Comparison of ENCODE assay signal across 20 mouse cellular contexts in genomic region chr11:3960901-3961300, GRCm38 (mm10). TPM values are rescaled to one million over a fixed set of nuclear protein-coding genes. Genes with fewer than 3 reads are reported as not detected.
"Had no signal": no experiment of that assay in that cellular context is flagged by ENCODE, and none has a peak within 500 bp of the region (broad histone marks: within the 10 kb centered on the region; RNA-seq: fewer than 3 reads in every experiment).

No protein-coding gene starts in this region.

- ATAC-seq: midbrain, embryonic 13.5 days; midbrain, embryonic 15.5 days had no signal

- H3K36me3 ChIP-seq: midbrain, embryonic 13.5 days; midbrain, embryonic 15.5 days; neural tube, embryonic 12.5 days had no signal

- H3K9me3 ChIP-seq: megakaryocyte, embryonic 14.5 days; midbrain, embryonic 13.5 days; midbrain, embryonic 15.5 days; neural tube, embryonic 12.5 days had no signal

- H3K27me3 ChIP-seq: midbrain, embryonic 13.5 days; midbrain, embryonic 15.5 days; neural tube, embryonic 12.5 days had no signal

- H3K4me2 ChIP-seq: lung, embryonic 14.5 days; midbrain, embryonic 11.5 days; midbrain, embryonic 13.5 days; midbrain, embryonic 15.5 days; neural tube, embryonic 12.5 days had no signal

- H3K4me3 ChIP-seq: megakaryocyte, embryonic 14.5 days; midbrain, embryonic 13.5 days; midbrain, embryonic 15.5 days; neural tube, embryonic 12.5 days had no signal

- DNase-seq: lung, adult 18-20 months; lung, embryonic 14.5 days; lung, postnatal 10 days; lung, postnatal 4 days; retina, postnatal 1 day; right cerebral cortex, adult 18-20 months; right cerebral cortex, postnatal 25 days; right cerebral cortex, postnatal 4 days; spleen, adult 18-20 months; thymus, adult 18-20 months; thymus, postnatal 14 days; thymus, postnatal 36 days had no signal

- H3K9ac ChIP-seq: lung, embryonic 14.5 days; midbrain, embryonic 13.5 days; midbrain, embryonic 15.5 days; neural tube, embryonic 12.5 days had no signal

- H3K27ac ChIP-seq: midbrain, embryonic 13.5 days; midbrain, embryonic 15.5 days; neural tube, embryonic 12.5 days had no signal

RNA-seq across cellular contexts. Expression of gene 4930556J24Rik, which starts 15.7 kb away (rescaled TPM):
- total RNA-seq: monocyte, adult 5-6 weeks; neutrophil, adult 5-6 weeks had no signal
- polyA plus RNA-seq: midbrain, embryonic 11.5 days; thymus, postnatal 0 days had no signal

RNA-seq across cellular contexts. Expression of gene Gal3st1, which starts 22.5 kb away (rescaled TPM):
- total RNA-seq: neutrophil, adult 5-6 weeks had no signal
- polyA plus RNA-seq: midbrain, embryonic 11.5 days had no signal
